Mouse (Mus musculus) A20 (cell line): ENCODE results near the gene Ube2r2.

ENCODE experiments used
- DNase-seq: peaks from one replicate; pipeline ENCODE4 v3.0.0-alpha.2; 2011; ENCODE audit warnings: low read depth, low spot score

Gene Ube2r2

DNA sequence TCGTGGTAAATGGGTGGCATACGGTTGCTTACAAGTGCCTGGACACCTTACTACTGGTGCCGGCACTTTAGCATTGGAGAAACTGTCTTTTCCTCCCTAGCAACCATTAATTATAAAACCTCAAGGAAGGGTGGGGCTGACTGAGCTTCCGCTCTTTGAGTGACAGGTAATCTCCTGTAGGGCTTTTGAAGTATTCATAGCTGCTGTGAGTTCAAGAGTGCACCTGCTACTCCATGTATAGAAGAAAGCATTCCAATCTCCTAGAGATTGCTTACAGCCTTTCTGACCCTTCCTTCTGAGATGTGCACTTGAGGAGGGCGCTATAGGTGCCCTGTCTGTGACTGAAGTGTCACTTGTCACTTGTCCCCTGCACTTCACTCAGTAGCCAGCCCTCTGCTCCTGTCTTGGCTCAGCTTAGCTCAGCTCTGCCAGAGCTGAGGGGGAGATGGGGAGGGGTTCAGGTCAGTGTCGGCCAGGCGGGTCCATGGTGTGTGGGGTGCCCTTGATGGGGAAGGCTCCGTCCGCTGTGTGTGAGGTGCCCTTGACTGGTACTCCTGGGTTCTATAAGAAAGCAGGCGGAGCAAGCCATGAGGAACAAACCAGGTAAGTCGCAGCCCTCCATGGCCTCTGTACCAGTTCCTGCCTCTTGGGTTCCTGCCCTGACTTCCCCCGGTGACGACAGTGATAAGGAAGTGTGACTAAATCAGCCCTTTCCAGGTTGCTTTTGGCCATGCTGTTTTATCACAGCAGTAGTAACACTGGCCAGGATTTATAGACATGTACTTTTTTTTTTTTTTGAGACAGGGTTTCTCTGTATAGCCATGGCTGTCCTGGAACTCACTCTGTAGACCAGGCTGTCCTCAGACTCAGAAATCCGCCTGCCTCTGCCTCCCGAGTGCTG is 44.5 kb downstream of the Ube2r2 start:
- DNase-seq, result no peak

- no peak for DNase-seq
These were observed 54.3 kb downstream of the Ube2r2 start for GRCm38 (mm10) chr4:41189809-41190208.

GRCm38 (mm10) chr4:41192544-41193512 is 57.3 kb downstream of the Ube2r2 start:
- DNase-seq, result peak; percentile 50

DNA sequence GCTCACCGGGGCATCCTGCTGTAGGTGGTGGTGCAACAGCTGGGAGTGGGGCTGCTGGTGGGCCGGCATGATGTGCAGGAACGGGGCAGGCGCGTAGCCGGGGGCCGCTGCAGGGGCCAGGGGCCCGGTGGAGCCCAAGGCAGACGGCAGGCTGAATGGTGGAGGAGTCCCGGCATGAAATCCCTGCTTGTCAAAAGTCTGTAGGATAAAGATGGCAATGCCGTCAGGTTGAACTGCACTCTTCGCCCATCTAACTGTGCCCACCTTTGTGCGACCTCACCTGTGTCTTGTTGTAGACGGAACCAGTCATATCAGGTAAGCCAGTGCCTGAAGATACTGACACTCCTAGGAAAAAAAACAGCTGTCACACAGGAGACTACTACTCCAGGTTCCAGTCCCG is 59.8 kb downstream of the Ube2r2 start:
- DNase-seq, result no peak

DNA sequence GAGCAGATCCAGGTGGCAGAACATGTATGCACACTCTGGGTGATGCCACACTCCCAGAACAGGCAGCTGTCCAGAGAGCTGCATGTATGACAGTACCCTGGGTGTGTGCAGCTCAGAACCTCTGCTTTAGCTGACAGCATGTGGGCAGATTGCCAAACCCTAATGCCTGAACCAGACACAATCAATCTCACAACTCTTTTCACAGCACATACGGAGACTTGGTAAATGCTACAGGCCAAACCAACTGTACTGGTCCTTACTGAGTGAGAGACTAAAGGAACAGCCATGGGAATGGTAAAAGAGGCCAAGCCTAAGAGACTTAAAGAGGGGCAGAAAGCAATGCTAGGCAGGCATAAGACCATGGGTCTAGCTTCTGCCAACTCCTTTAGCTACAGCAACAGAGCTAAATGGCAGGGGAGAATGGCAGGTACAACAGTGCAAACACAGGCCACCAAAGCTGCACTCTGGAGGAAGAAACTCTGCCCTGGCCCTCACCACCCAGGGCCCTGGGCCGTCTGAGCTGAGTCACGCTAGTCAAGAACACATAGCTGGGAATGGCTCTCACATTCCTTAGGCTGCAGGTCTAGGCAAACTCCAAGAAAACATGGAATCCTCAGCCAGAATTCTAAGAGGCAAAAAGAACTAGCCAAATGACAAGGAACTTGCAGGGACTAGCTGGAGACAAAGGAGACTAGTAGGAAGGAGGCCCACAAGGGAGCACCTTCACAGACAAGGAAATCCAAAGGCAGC is 61.5 kb downstream of the Ube2r2 start:
- DNase-seq, result no peak

DNA sequence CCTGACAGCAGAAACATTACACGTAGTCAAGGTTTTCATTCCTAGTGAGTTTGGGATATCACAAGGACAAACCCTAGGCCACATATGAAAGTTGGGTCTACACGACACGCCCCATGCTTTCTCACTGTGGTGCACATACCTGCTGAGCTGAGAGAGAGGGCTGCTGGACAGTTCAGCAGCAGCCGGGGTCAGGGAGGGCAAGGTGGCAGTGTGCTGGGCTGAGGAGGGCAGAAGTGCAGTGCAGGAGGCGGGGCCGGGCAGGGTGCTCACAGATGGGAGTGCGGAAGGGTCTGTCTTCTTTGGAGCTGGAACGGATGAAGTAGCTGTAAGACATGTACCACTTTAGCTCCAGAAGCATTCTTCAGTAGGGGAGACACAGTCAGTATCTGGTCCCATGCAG is 66.6 kb downstream of the Ube2r2 start:
- no peak for DNase-seq

- no peak for DNase-seq
These were observed 70.2 kb downstream of the Ube2r2 start for GRCm38 (mm10) chr4:41205751-41206150.

DNA sequence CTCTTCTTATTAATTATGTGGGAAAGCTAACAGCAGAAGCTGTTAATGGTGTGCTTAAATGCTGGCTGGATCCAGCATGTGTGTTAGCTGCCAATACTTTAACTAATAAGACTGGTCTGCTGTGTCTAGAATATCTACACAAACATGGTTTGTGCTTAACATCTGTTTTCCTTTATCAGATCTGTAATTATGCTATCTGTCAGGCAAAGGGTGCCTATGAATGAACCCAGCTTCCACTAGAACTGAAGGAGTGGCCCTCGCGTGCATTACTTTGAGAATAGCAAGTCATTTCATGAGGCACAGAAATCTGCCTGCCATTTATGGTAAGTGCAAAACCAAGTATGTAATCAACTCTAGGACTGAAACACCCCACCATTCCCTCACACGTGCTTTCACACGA is 72.5 kb downstream of the Ube2r2 start:
- DNase-seq, result no peak

GRCm38 (mm10) chr4:41225412-41225811 is 89.9 kb downstream of the Ube2r2 start:
- DNase-seq, result peak; percentile 17

DNA sequence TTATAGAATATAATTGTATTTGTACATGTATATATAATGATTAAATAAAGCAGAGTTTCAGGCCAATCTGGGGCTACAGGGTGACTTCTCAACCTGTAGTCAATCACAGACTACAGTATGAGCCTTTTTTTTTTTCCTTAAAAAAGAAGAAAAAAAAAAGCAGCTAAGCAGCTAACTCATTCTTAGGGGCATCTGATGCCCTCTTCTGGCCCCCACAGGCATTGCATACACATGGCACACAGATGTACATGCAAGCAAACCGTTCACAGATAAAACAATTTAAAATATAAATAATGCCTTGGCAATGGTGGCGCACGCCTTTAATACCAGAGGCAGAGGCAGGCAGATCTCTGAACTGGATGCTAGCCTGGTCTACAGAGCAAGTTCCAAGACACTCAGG is 90.8 kb downstream of the Ube2r2 start:
- DNase-seq, result peak; percentile 54

GRCm38 (mm10) chr4:41235621-41236020 is 100.1 kb downstream of the Ube2r2 start:
- no peak for DNase-seq

DNA sequence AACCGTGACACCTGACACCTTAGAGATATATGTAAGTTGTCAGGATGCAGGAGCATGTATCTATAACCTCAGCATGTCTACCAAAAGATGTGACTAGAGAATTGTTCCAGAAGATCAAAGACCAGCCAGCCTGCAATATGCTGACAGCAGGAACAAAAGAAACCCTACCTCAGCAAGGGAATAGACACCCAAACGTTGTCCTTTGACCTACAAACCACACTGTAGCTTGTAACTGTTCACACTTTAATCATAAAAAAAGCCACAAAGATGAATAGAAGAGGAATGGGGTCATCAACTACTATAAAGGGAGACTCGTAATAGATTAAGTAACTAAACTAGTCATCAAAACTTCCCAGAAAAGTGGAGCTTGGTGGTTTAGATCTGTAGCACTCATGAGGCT is 105.4 kb downstream of the Ube2r2 start:
- no peak for DNase-seq
